Mouse (Mus musculus) kidney, postnatal 10 days (tissue): ENCODE results near the gene Amn.

Experiments used
- DNase-seq: peaks from one replicate; pipeline ENCODE4 v3.0.0; 2021; ENCODE audit warnings: mixed read lengths

The Amn gene

DNA sequence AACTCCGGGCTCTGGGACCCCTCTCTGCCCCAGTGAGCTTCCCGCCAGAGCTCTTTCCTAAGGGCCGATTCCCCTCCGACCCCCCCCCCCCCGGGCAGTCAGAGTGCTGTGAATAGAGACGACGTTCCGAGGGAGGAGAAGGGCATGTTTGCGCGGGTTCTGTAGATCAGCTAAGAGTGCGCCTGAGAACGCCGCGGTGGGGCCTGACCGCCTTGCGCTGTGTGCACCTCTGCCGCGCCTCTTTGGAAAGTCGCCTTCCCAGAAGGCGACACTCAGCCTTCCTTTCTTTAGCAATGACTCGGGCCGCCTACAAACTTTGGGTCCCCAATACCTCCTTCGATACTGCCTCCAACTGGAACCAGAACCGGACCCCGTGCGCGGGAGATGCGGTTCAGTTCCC lies 511 bp downstream of the Amn start:
- DNase-seq: no peak

DNA sequence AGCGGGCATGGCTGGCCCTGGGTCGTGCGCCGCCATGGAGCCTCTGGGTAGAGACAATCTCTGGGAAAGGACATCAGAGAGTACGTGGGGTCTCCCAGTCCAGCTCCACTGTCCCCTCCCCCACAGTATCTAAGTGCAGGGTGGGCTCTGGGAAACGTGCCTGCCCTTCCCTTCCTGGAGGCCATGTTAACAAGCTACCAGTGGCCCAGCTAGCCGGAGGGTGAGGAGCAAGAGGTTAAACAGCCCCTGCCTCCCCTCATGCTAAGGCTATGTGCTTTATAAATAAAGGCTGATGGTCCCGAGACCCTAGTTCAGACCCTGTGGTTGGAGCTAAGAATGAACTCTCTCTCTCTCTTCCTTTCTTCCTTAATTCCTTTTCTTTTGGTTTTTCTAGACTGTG lies 1.1 kb downstream of the Amn start:
- no peak for DNase-seq

DNA sequence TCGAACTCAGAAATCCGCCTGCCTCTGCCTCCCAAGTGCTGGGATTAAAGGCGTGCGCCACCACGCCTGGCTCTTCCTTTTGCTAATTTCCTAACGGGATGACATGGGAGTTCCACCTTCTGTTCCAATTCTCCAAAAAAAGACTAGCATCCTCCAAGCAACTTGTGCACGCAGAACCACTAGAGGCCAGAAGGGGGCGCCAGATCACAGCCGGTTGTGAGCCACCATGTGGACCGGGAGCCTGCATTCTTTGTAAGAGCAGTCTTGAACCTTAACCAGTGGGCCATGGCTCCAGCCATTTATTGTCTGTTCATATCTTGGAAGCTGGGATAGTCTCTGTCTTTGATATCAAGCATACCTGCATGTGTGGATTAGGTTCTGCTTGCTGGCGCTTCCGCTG lies 1.5 kb downstream of the Amn start:
- peak; percentile 90 for DNase-seq

DNA sequence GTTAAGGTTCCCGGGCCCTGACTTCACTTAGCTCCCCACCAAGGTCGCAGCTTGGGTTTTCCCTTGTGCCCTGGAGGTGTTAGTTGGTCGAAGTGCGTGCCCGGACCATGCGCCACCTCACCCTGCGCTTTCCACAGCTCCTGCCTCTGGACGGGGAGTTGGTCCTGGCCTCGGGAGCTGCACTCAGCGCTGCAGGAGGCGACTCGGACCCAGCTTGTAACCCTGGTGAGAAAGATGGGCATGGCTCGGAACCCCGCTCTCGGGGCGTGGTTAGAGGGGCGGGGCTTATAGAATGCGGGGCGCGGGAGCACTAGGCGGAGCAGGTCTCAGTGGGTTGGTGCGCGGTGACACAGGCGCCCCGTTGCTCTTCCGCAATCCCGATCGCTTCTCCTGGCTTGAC lies 3.1 kb downstream of the Amn start:
- no peak for DNase-seq

DNA sequence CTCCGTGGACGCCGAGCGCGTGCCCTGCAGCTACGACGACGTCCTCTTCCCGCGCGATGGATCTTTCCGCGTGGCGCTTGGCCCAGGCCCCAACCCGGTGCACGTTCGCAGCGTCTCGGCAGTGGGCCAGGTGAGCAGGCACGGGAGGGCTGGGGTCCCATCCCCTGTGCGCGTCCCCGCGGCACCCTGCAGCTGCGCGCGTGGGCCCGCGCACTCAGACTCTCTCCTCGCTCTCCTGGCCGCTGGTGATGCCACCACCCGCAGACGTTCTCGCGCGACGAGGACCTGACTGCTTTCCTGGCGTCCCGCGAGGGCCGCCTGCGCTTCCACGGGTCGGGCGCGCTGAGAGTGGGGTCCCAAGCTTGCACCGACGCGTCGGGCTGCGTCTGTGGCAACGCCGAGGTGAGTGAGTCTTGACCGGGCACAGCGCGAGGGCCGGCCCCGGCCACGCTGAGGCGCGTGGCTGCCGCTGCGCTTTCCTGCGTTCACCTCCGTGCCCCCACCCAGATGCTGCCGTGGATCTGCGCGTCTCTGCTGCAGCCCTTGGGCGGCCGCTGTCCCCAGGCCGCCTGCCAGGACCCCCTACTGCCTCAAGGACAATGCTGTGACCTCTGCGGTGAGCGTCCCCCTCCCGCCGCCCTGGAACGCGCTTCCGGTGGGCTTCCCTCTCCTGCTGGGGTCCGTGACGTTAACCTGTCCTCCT lies 3.7 kb downstream of the Amn start:
- no peak for DNase-seq

DNA sequence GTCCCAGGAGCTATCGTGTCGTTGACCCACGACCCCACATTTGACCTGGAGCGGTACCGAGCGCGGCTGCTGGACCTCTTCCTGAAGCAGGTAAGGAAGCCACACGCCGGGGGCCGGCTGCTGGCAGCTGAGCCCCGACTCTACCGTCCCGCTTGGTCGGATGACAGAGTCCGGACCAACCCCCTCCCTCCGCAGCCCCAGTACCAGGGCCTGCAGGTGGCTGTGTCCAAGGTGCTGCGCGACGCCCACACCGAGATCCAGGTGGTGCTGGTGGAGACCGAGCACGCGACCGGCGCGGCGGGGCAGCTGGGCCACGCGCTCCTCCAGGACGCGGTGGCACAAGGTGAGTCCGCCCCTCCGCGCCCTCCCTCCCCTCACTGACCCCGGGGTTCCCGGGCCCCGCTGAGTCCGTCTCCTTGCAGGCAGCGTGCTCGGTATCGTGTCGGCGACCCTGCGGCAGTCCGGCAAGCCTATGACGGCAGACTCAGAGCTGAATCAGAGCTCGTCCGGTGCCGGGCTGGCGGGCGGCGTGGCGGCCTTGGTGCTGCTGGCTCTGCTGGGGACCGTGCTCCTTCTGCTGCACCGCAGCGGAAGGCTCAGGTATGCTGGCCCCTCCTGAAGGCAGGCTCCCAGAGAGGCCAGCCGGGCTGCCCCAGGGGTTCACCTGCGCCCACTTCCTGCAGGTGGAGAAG lies 4.4 kb downstream of the Amn start:
- peak; percentile 46 for DNase-seq

DNA sequence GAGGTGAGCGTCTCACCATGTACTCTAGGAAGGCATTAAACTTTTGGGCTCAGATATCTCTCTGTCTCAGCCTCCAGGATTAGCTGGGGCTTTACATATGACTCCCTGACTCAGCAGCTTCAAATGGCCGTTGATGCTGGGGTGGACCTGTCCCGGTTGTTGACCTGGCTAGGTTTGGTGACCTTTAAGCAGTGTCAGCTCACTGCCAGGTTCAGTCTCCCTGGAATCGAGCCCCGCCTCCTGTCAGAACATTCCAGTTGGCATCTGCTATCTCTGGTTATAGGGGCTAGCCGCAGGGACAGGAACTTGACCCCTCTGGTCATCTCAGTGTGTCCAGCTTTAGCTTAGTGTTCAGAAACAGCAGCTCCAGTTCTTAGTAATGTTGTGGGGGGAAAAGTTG lies 5.5 kb downstream of the Amn start:
- DNase-seq: no peak

DNA sequence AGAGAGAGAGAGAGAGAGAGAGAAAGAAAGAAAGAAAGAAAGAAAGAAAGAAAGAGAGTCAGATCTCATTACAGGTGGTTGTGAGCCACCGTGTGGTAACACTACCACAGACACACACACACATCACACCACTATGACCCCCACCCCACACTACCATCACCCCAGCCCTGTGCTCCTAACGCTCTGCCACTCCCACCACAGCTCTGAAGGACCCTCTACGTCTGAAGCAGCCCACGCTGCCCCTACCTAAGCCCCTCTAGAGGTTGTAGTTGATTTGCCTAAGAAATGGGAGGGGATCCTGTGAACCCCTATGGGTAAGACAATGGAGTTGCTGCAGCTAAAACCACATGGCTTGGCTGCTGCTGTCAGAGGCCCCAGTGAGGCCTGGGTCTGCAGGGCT lies 12.7 kb downstream of the Amn start:
- DNase-seq: no peak

DNA sequence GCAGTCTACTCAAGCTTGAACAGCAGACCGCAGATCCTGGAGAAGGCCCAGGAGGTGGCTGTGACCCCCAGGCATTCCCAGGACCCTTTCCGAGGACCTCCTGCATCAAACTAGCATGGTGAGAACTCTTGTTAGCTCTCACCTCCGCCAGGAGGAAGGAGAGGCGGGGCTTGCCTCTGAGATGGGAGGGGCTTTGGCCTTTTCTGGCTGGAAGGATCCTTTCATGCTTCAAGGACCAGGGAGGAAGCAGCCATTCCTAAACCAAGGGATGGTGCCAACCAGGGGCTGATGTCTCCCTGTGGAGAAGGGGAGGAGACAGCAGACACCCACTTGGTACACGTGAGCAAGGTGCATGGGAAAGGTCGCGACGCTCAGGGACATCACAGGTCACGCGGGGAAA lies 13.6 kb downstream of the Amn start:
- no peak for DNase-seq

DNA sequence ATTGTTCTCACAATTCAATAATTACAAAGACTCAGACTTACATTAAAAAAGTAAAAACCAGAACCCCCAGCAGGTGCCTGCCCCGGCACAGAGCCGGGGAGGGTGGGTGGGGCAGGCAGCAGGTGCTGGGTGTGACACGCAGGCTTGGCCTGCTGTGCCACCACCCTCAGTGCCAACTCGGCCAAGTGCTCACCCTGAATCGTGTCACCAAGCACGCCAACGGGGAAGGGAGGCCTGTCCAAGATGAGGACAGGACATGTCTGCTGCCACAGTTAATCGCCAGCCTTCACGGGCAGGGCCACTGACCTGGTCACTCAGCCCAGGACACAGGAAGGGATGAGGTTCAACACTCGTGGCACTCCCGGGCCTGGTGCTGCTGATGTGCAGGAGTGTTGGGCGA lies 22.1 kb downstream of the Amn start:
- DNase-seq: no peak

DNA sequence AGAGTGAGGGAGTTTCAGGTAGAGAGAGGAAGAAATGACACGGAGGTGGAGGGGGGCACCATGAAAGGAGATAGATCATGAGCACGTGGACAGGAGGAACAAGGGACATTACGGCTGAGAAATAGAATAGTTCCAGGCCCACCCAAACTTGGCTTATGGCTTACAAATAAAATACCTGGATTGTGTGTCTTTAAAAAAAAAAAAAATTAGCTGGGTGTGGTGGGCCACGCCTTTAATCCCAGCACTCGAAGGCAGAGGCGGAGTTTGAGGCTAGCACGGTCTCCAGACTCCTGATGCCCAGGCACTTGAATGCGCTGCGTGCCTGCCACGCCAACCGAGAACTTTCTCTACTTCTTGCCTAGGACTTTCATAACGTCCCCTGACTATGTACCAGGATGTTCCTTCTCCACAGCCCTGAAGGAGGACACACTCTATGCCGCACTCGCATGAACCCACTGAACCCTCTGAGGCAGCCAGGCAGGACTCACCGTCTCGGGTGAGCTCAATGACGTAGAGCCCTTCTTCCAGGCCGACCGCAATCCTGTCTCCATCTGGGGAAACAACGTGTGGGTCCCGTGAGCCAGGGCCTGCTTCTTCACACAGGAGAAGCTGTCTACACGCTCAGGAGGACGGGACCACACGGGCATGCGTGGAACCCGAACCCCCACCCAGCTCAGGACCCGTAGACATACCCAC lies 30.6 kb downstream of the Amn start:
- no peak for DNase-seq

DNA sequence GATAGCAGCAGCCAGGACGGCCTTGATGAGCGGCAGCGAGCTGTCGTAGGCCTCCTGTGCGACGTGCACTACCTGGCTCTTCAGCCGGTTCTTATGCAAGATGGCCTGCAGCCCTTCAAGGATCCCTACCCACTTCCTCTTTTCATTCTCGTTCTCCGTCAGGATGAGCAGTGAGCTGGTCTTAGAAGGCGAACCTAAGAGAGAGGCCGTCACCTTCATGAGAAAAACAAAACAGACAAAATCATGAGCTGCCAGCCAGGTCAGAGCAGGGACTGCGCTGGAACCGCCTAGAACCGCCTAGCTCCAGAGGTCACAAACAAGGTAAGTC lies 31.1 kb downstream of the Amn start:
- DNase-seq: no peak

DNA sequence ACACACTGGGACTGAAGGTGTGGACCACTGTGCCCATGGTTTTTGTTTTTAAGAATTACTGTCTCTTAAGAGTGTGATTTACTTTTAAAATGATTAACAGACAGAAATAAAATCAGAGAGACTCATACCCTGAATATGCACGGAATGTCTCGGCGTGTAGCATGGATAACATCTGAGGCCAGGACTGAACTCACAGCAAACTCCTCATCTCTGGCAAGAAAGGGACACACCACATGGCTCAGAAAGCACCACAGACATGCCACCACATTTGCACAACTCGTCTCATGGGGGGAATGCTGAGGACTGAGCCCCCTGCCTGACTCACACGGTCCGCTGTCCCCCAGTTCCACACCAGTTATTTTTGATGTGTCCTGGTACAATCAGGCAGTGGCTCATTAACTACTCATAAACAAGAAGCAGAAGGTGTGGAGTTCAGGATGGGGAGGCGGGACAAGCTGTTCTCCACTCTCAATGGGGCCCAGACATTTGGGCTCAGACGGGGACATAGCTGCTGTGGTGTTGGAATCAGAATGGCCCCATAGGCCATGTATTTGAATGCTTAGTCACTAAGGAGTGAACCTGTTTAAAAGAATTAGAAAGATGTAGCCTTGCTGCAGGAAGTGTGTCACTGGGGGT lies 32.9 kb downstream of the Amn start:
- DNase-seq: no peak

DNA sequence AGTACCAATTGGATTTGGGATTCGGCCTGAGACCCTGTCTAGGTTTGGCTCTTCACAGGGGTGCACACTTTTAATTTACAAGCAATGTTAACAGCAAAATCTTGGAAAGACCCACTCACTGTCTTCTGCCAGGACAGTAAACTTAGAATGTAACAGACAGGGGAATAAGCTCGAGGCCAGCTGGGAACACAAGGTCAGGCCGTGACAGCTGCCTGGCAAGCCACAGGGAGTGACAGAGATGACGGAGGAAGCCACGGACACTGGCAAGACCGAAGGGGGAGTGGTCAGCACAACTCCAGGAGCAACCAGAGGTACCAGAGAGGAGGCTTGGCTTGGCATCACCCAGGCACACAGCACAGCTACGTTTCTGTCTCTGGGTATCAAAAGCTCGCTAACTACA lies 35.9 kb downstream of the Amn start:
- no peak for DNase-seq

DNA sequence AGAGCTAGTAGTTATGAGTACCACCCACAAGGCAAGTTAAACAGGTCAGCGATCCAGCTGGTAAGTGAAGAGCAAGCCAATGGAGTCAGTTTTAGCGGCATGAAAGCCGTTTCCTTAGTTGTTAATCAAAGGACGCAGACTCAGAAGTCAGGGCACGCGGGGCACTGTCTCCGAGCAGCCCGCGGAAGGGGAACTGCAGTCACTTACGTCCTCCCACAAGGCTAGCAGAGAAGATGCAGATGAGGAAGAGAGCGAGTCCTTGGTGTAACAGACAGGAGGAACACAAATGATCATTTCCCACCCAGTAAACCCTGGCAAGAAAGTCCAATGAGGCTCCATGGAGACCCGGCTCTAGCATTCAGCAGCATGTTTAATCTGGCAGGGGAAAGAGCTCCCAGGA lies 38.4 kb downstream of the Amn start:
- no peak for DNase-seq

DNA sequence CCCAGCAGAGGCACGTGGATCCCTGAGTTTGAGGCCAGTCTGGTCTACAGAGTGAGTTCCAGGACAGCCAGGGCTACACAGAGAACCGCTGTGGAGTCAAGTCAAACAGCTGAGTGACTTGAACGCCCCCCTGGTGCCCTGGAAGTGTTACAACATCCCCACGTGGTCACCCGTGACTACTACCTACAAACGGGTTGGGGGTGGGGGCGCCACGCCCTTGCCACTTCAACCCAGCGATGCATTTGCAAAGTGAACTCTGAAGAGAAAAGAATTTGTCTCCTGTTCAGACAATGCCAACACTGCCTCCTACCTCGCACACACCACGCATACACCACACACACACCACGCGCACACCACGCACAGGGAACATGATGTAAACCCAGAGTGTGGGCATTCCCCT lies 39.0 kb downstream of the Amn start:
- DNase-seq: no peak

DNA sequence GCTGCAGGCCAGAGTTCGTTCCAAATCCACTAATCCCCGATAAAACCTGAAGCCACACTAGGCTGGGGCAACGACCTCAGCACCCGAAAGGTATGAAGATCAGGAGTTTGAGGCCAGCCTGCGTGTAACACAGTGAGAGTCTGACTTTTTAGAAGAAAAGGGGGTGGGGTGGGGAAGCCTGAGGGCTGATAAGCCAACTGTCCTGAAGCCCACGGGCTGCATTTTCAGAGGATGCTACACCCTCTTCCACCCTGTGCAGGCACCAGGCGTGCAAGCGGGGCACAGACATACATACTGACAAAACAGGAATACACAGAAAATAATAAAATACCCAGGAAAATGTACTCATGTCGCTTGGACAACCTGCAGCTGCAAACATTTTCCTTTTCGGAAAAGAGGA lies 40.9 kb downstream of the Amn start:
- DNase-seq: no peak

DNA sequence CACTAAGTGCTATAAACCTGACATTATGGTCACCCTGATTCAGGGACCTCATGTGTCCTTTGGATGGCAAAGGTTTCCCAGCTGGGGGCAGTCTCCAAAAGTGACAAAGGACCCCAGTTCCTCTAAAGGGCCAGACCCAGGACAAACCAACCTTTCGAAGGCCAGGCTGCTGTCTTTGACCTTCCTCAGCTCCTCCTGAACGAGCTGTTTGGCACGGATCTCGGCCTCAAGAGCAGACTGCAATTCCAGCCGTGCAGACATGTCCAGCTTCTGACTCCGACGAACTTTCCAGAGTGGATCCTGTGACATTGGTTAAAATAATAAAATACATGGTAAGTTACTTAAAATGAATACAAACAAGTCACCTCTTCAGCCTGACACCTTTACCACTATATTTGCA lies 43.4 kb downstream of the Amn start:
- DNase-seq: no peak

DNA sequence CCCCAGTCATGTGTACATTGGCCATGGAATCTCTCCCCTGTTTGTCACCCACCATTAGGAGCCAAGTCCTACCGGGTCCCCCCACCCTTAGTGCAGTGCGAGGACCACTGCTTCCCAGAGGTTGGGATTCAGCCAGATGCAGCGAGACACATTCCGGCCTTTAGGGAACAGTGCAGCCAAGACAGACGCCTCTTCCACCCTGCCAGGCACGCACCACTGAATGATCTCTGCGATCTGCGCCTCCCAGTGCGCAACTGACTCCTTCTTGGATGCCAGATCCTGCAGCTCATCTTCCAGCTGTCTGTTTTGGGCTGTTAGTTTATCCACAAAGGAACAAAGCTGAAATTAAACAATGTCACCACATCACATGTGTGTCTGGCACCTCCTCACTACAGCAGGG lies 46.8 kb downstream of the Amn start:
- no peak for DNase-seq

DNA sequence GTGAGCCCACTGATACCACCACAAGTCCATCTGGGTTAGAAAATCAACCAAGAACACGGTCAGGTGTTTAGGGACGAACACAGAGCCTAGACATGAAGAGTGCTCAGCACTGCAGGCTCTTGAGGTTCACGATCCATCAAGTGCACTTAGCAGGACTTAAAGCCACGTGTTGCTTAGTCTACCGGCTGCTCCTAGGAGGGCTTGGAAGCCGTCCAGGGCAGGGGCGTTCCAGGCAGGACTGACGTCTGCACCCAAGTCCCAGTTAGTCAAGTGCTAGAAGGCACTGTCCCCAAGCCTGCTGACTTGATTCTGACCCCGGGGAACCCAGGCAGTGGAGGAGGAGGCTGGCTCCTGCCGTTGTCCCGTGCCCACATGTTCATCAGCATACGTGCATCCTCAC lies 49.7 kb downstream of the Amn start:
- DNase-seq: no peak

DNA sequence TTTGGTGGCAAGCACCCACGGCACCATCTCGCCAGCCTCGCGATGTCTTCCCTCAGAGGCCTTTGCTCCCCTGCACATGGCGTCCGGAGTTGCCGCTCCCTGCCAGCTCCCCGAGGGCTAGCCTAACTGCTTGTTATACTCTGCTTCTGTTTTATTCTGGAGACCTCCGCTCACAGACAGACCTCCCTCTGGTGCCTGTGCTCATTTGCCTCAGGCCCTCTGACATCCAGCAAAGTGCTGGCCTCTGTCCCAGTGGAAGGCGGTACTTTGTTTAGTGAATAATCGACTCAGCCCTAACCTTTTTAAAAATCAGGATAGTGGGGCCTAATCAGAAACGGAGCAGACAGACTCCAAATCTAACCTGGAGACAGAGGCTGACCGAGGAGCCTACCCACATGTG lies 50.9 kb downstream of the Amn start:
- DNase-seq: peak; percentile 39

DNA sequence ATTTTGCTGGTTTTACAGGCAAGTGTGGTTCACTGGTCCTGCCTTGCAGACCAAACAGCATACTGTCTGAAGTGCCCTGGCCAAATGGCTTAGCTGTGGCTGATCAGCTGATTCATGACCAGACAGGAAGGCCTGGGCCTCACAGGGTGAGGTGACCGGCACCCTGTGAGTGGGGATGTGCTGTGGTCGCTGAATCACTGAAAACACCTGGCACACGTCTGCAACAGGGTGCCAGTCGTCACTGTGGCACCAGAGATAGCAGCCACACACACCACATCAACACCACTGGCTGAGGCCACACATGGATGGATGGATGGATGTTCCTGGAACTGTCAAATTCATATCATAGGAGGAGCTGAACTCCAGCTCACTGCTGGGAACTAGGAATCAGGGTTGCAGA lies 52.5 kb downstream of the Amn start:
- no peak for DNase-seq

DNA sequence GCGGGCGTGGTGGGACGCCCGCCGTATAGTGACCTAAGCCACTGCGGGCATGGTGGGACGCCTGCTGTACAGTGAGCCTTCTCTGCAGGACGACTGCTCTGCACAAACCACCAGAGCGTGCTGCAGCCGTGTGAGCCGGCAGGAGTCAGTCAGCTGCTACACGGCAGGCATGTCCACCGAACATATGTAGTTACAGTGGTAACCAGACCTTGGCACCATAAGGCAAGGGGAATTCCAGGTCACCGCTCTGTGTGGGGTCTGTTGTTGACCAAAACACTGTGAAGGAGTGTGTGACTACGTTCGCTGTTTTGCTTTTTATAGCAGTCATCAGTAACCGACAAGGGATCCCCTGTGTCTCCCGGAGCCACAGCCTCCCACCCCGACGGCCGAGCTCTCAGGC lies 53.6 kb downstream of the Amn start:
- DNase-seq: no peak

DNA sequence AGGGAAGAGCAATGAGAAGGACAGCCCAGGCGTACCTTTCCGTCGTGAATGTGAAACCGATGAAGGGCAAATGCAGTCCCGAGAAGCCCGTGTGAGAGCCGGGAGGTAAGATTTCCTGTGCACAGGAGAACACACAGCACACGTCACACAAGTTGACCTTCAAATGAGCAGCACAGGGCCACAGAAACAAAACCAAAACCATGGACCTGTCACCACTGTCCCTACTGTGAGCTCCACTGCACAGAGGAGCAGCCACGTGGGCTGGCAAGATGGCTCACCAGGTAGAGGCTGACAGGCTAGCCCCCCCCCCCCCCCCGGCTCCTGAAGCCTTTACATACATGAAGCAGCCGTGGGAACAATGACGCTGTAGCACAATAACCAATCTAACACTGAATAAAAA lies 54.1 kb downstream of the Amn start:
- DNase-seq: no peak
